Mouse (Mus musculus) intestine, embryonic 14.5 days (tissue): ENCODE measurements around the gene E4f1. TPM values are rescaled to one million over a fixed set of nuclear protein-coding genes. Genes with fewer than 3 reads are reported as not detected.

ENCODE experiments used
- ATAC-seq: fragments of 200-750 bp; cut with Nextera tagmentation; replicated peaks from 2 replicates; pipeline ENCODE4 v1.8.0; 2017; ENCODE audit warnings: low read depth, moderate number of reproducible peaks, moderate TSS enrichment, moderate library complexity; ENCODE audit not compliant: low FRiP score, low TSS enrichment
- DNase-seq: peaks from one replicate; pipeline ENCODE4 v3.0.0-alpha.2; 2018; ENCODE audit warnings: low spot score
- H3K27ac ChIP-seq: fragments of 300-500 bp; sonication (generic); 2 replicates; pipeline ENCODE4 v1.5.1; 2014; ENCODE audit warnings: low read depth, mild to moderate bottlenecking, control low read depth
- H3K27me3 ChIP-seq: fragments of 300-500 bp; sonication (generic); replicated peaks from 2 replicates; pipeline ENCODE4 v1.6.1; 2014; ENCODE audit warnings: low read length, control low read depth; ENCODE audit not compliant: control insufficient read depth, insufficient read depth
- H3K36me3 ChIP-seq: fragments of 300-500 bp; sonication (generic); 2 replicates; pipeline ENCODE4 v1.6.1; 2014; ENCODE audit warnings: low read length, control low read depth; ENCODE audit not compliant: control insufficient read depth, insufficient read depth
- H3K4me1 ChIP-seq: fragments of 300-500 bp; sonication (generic); replicated peaks from 2 replicates; pipeline ENCODE4 v1.6.1; 2014; ENCODE audit warnings: low read length, control low read depth, mixed read lengths; ENCODE audit not compliant: control insufficient read depth, insufficient read depth
- H3K4me2 ChIP-seq: fragments of 300-500 bp; sonication (generic); 2 replicates; pipeline ENCODE4 v1.6.1; 2014; ENCODE audit warnings: low read length
- H3K4me3 ChIP-seq: fragments of 300-500 bp; sonication (generic); 2 replicates; pipeline ENCODE4 v1.5.1; 2014; ENCODE audit warnings: low read depth, low read length, control low read depth, mixed read lengths
- H3K9ac ChIP-seq: fragments of 300-500 bp; sonication (generic); 2 replicates; pipeline ENCODE4 v1.6.1; 2014; ENCODE audit warnings: mild to moderate bottlenecking, low read length
- H3K9me3 ChIP-seq: fragments of 300-500 bp; sonication (generic); 2 replicates; pipeline ENCODE4 v1.6.1; 2016; ENCODE audit warnings: low read length, control low read depth; ENCODE audit not compliant: control insufficient read depth
- WGBS: fragments of 180-500 bp; shearing (Covaris S2); extraction: QIAGEN DNeasy Blood & Tissue Kit; methylation state at CpG from one replicate; pipeline ENCODE4 v1.1.7; 2014; 5-methylcytosine and 5-hydroxymethylcytosine counted together
- polyA plus RNA-seq: library from polyadenylated mRNA; unstranded; fragments of >200 nt; fragmentation: Nextera tagmentation; extraction: Ambion mirVana; gene quantifications from 2 replicates; pipeline ENCODE4 v1.2.1, GENCODE M21; 2014

Gene E4f1
- polyA plus RNA-seq, 1 experiment from 2014 or later = 23.2 TPM

GRCm38 (mm10) chr17:24488186-24488661 is 18.1 kb upstream of the E4f1 start, which contains the start of gene Caskin1:
Caskin1 (plus strand) TSS chr17:24488601.
- WGBS = 1% methylated on average over 25 of the region's 45 CpGs
- Histone ChIP-seq H3K27ac (peak within 1 kb of the TSS; percentile 9; the same call in 1 of the 2 replicates), H3K4me3 (peak within 1 kb of the TSS; percentile 71), H3K4me1 (peaks cover 8% of the 10 kb centered on the region; the same call in 1 of the 2 replicates), H3K36me3 (no peaks in the 10 kb centered on the region), H3K27me3 (peaks cover 30% of the 10 kb centered on the region), H3K9ac (peak within 1 kb of the TSS; percentile 60), H3K4me2 (peak within 1 kb of the TSS; percentile 99), H3K9me3 (no peaks in the 10 kb centered on the region)
- ATAC-seq = peak; percentile 36
- peak; percentile 73 for DNase-seq

GRCm38 (mm10) chr17:24485090-24485860 is 15.2 kb upstream of the E4f1 start:
- Histone ChIP-seq H3K27ac (no peak overlapping the region), H3K4me3 (no peak overlapping the region), H3K9me3 (no peaks in the 10 kb centered on the region), H3K4me1 (peaks cover 12% of the 10 kb centered on the region; the same call in 1 of the 2 replicates), H3K27me3 (peaks cover 30% of the 10 kb centered on the region), H3K36me3 (no peaks in the 10 kb centered on the region), H3K4me2 (no peak overlapping the region), H3K9ac (no peak overlapping the region)
- 44% methylated on average over 11 of the region's 11 CpGs for WGBS
- DNase-seq (no peak), ATAC-seq (no peak)

GRCm38 (mm10) chr17:24483495-24483894 is 13.4 kb upstream of the E4f1 start:
- 84% methylated on average over 3 of the region's 3 CpGs for WGBS
- Histone ChIP-seq H3K4me2 (no peak overlapping the region), H3K36me3 (no peaks in the 10 kb centered on the region), H3K9ac (no peak overlapping the region), H3K4me1 (peaks cover 7% of the 10 kb centered on the region; the same call in 1 of the 2 replicates), H3K9me3 (no peaks in the 10 kb centered on the region), H3K27me3 (peaks cover 16% of the 10 kb centered on the region), H3K27ac (no peak overlapping the region), H3K4me3 (no peak overlapping the region)
- DNase-seq = no peak
- ATAC-seq = no peak

GRCm38 (mm10) chr17:24481027-24481815 is 11.1 kb upstream of the E4f1 start:
- WGBS = 90% methylated on average over 20 of the region's 20 CpGs
- H3K27ac ChIP-seq = no peak overlapping the region
- no peak for DNase-seq

GRCm38 (mm10) chr17:24480201-24480826 is 10.2 kb upstream of the E4f1 start:
- 40% methylated on average over 3 of the region's 3 CpGs for WGBS
- no peak for DNase-seq
- Histone ChIP-seq H3K4me2 (no peak overlapping the region), H3K9ac (no peak overlapping the region), H3K4me1 (peaks cover 14% of the 10 kb centered on the region; the same call in 1 of the 2 replicates), H3K27me3 (no peaks in the 10 kb centered on the region), H3K4me3 (no peak overlapping the region), H3K27ac (peak overlapping the region; percentile 30), H3K36me3 (peaks cover 22% of the 10 kb centered on the region), H3K9me3 (no peaks in the 10 kb centered on the region)
- ATAC-seq = no peak

More at GRCm38 (mm10) chr17:24481027-24481815, 11.1 kb upstream of the E4f1 start:
- Histone ChIP-seq H3K27me3 (no peaks in the 10 kb centered on the region), H3K9me3 (no peaks in the 10 kb centered on the region), H3K4me3 (no peak overlapping the region), H3K36me3 (peaks cover 13% of the 10 kb centered on the region), H3K4me1 (peaks cover 14% of the 10 kb centered on the region; the same call in 1 of the 2 replicates), H3K4me2 (no peak overlapping the region), H3K9ac (no peak overlapping the region)
- ATAC-seq = no peak

- no peak overlapping the region; the same call in 1 of the 2 replicates for H3K9ac ChIP-seq
- no peak overlapping the region; the same call in 1 of the 2 replicates for H3K27ac ChIP-seq
- peaks cover 14% of the 10 kb centered on the region; the same call in 1 of the 2 replicates for H3K4me1 ChIP-seq
- ATAC-seq (no peak), DNase-seq (no peak)
- H3K4me2 ChIP-seq = peak overlapping the region; percentile 72
- peaks cover 31% of the 10 kb centered on the region for H3K36me3 ChIP-seq
- no peaks in the 10 kb centered on the region for H3K9me3 ChIP-seq
- WGBS = 19% methylated on average over 1 of the region's 1 CpGs
- peak overlapping the region; percentile 93 for H3K4me3 ChIP-seq
- H3K27me3 ChIP-seq = no peaks in the 10 kb centered on the region
Measured at GRCm38 (mm10) chr17:24479431-24479830, 9.3 kb upstream of the E4f1 start.

- Histone ChIP-seq H3K4me3 (peak within 1 kb of the TSS; percentile 93), H3K36me3 (peaks cover 37% of the 10 kb centered on the region), H3K4me2 (peak within 1 kb of the TSS; percentile 72), H3K9ac (peak within 1 kb of the TSS; percentile 84), H3K4me1 (peaks cover 14% of the 10 kb centered on the region; the same call in 1 of the 2 replicates), H3K9me3 (no peaks in the 10 kb centered on the region), H3K27ac (peak within 1 kb of the TSS; percentile 93), H3K27me3 (no peaks in the 10 kb centered on the region)
- WGBS = under 1% methylated on average over 48 of the region's 48 CpGs
- DNase-seq (peak; percentile 98), ATAC-seq (peak; percentile 94)
Measured at GRCm38 (mm10) chr17:24478663-24479380, 8.7 kb upstream of the E4f1 start, which contains the start of gene Mlst8. Mlst8 (minus strand) TSS chr17:24479078.
